Comparison of ENCODE assay signal across 29 mouse cellular contexts in the genomic region with DNA sequence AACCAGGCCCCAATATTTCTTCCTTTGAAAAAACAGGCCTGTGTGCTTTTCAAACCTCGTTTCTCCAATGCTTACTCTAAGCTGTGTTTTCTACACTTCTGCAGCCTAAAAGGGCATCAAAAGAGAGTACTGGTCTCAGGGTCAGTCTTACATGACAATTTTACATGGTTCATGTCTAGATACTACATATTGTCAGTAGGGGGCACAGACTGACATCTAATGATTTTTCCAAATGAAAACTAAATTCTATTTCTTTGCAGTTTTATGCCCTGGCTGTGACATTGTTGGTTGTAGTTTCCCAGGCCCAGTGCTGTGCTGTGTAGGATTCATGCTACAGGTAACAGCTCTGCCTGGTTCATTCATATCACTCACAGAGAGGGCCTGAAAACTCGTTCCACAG.
DNase-seq lines count a peak whose midpoint lies in the region; ATAC-seq and TF ChIP-seq lines count a peak whose summit lies in the region.
"Had no signal": no experiment of that assay in that cellular context is flagged by ENCODE, and none has a peak within 500 bp of the region (broad histone marks: within the 10 kb centered on the region; RNA-seq: fewer than 3 reads in every experiment).

No protein-coding gene starts in this region.

- no peaks in the 10 kb centered on the region for H3K36me3 ChIP-seq in embryonic facial prominence, embryonic 14.5 days (ENCODE audit: control insufficient read depth, insufficient read depth, low read length)
- H3K36me3 ChIP-seq in embryonic facial prominence, embryonic 10.5 days (replicated peaks) = no peaks in the 10 kb centered on the region
- H3K36me3 ChIP-seq in intestine, postnatal 0 days (ENCODE audit: control insufficient read depth, insufficient read depth) = no peaks in the 10 kb centered on the region
- no peaks in the 10 kb centered on the region for H3K36me3 ChIP-seq in intestine, embryonic 15.5 days
- H3K36me3 ChIP-seq in midbrain, embryonic 15.5 days (replicated peaks) = no peaks in the 10 kb centered on the region
- no peaks in the 10 kb centered on the region for H3K36me3 ChIP-seq in midbrain, embryonic 13.5 days
- H3K36me3 ChIP-seq: forebrain, embryonic 15.5 days; heart, embryonic 13.5 days; hindbrain, embryonic 13.5 days; liver, embryonic 13.5 days; neural tube, embryonic 13.5 days; stomach, embryonic 15.5 days had no signal

- no peak overlapping the region for H3K9ac ChIP-seq in embryonic facial prominence, embryonic 14.5 days (ENCODE audit: low read depth, low read length)
- H3K9ac ChIP-seq in intestine, postnatal 0 days (ENCODE audit: low read depth, low read length) = no peak overlapping the region
- no peak overlapping the region for H3K9ac ChIP-seq in intestine, embryonic 15.5 days
- no peak overlapping the region for H3K9ac ChIP-seq in midbrain, embryonic 15.5 days
- no peak overlapping the region for H3K9ac ChIP-seq in midbrain, embryonic 13.5 days (replicated peaks)
- H3K9ac ChIP-seq: forebrain, embryonic 15.5 days; heart, embryonic 13.5 days; hindbrain, embryonic 13.5 days; liver, embryonic 13.5 days; neural tube, embryonic 13.5 days; stomach, embryonic 15.5 days had no signal

- TF ChIP-seq CTCF in intestine, postnatal 0 days (IDR thresholded peaks at IDR 0.05; ENCODE audit: low read depth) = peak; percentile 35

- no peak overlapping the region for H3K4me3 ChIP-seq in embryonic facial prominence, embryonic 14.5 days (ENCODE audit: low read depth, low read length)
- H3K4me3 ChIP-seq in embryonic facial prominence, embryonic 10.5 days = no peak overlapping the region
- no peak overlapping the region for H3K4me3 ChIP-seq in intestine, postnatal 0 days (ENCODE audit: low read depth, low read length)
- H3K4me3 ChIP-seq in intestine, embryonic 15.5 days (replicated peaks) = no peak overlapping the region
- H3K4me3 ChIP-seq in midbrain, embryonic 15.5 days = no peak overlapping the region
- no peak overlapping the region for H3K4me3 ChIP-seq in midbrain, embryonic 13.5 days (replicated peaks)
- H3K4me3 ChIP-seq: forebrain, embryonic 15.5 days; heart, adult 2 months; heart, embryonic 13.5 days; hindbrain, embryonic 13.5 days; liver, embryonic 13.5 days; myocyte; neural tube, embryonic 13.5 days; stomach, embryonic 15.5 days had no signal

- no peak for ATAC-seq in embryonic facial prominence, embryonic 14.5 days (ENCODE audit: low read depth)
- ATAC-seq in intestine, postnatal 0 days = no peak
- no peak for ATAC-seq in intestine, embryonic 15.5 days
- 0 out of 2 replicates have a peak, but pooled peaks have one; percentile 50 for ATAC-seq in midbrain, embryonic 15.5 days (replicated peaks)
- no peak for ATAC-seq in midbrain, embryonic 13.5 days
- no peak for ATAC-seq in megakaryocyte-erythroid progenitor cell, adult 5-6 weeks (replicated peaks; ENCODE audit: low FRiP score, low TSS enrichment, poor library complexity, severe bottlenecking)
- ATAC-seq: CD4-positive, CD25-positive, alpha-beta regulatory T cell, adult 4 months; forebrain, embryonic 15.5 days; inflammation-experienced regulatory T-cells, adult 6 months had no signal

- H3K4me2 ChIP-seq in embryonic facial prominence, embryonic 14.5 days (ENCODE audit: low read depth, low read length) = no peak overlapping the region
- no peak overlapping the region for H3K4me2 ChIP-seq in intestine, postnatal 0 days (replicated peaks; ENCODE audit: low read depth)
- H3K4me2 ChIP-seq in intestine, embryonic 15.5 days (replicated peaks) = no peak overlapping the region
- H3K4me2 ChIP-seq in midbrain, embryonic 15.5 days = no peak overlapping the region
- H3K4me2 ChIP-seq in midbrain, embryonic 13.5 days (replicated peaks) = no peak overlapping the region
- H3K4me2 ChIP-seq: forebrain, embryonic 15.5 days; heart, embryonic 13.5 days; hindbrain, embryonic 13.5 days; liver, embryonic 13.5 days; neural tube, embryonic 13.5 days; stomach, embryonic 15.5 days had no signal

- DNase-seq in embryonic facial prominence, embryonic 14.5 days (ENCODE audit: low spot score) = peak; percentile 1
- DNase-seq in embryonic facial prominence, embryonic 10.5 days (ENCODE audit: low spot score) = no peak
- DNase-seq: adrenal gland, postnatal 14 days; cerebellum, adult 8-10 months; cerebellum, postnatal 36 days; gastrocnemius, postnatal 25 days; heart, adult 2 months; heart, postnatal 14 days; kidney, adult 9 months; kidney, postnatal 25 days; liver, embryonic 13.5 days; lung, adult 2 months; lung, postnatal 36 days; right cerebral cortex, adult 18-20 months; thymus, adult 18-20 months; thymus, postnatal 36 days had no signal

- no peak overlapping the region for H3K27ac ChIP-seq in embryonic facial prominence, embryonic 14.5 days (replicated peaks; ENCODE audit: low read depth, low read length)
- no peak overlapping the region for H3K27ac ChIP-seq in embryonic facial prominence, embryonic 10.5 days (replicated peaks)
- no peak overlapping the region for H3K27ac ChIP-seq in intestine, postnatal 0 days (ENCODE audit: low read depth, low read length)
- no peak overlapping the region for H3K27ac ChIP-seq in intestine, embryonic 15.5 days
- no peak overlapping the region for H3K27ac ChIP-seq in midbrain, embryonic 15.5 days
- no peak overlapping the region for H3K27ac ChIP-seq in midbrain, embryonic 13.5 days
- H3K27ac ChIP-seq: forebrain, embryonic 15.5 days; heart, adult 2 months; heart, embryonic 13.5 days; hindbrain, embryonic 13.5 days; liver, embryonic 13.5 days; neural tube, embryonic 13.5 days; stomach, embryonic 15.5 days had no signal

- no peaks in the 10 kb centered on the region for H3K4me1 ChIP-seq in embryonic facial prominence, embryonic 14.5 days (ENCODE audit: control insufficient read depth, insufficient read depth, low read length)
- 0 out of 2 replicates have a peak, but pooled peaks cover 4% of the 10 kb centered on the region for H3K4me1 ChIP-seq in embryonic facial prominence, embryonic 10.5 days
- H3K4me1 ChIP-seq in intestine, postnatal 0 days (replicated peaks; ENCODE audit: control insufficient read depth, insufficient read depth, low read length) = no peaks in the 10 kb centered on the region
- H3K4me1 ChIP-seq in intestine, embryonic 15.5 days (replicated peaks) = no peaks in the 10 kb centered on the region
- no peaks in the 10 kb centered on the region for H3K4me1 ChIP-seq in midbrain, embryonic 15.5 days
- H3K4me1 ChIP-seq in midbrain, embryonic 13.5 days (replicated peaks) = no peaks in the 10 kb centered on the region
- H3K4me1 ChIP-seq: forebrain, embryonic 15.5 days; heart, embryonic 13.5 days; hindbrain, embryonic 13.5 days; liver, embryonic 13.5 days; neural tube, embryonic 13.5 days; stomach, embryonic 15.5 days had no signal

- 56% methylated on average over 2 of the region's 2 CpGs for WGBS in embryonic facial prominence, embryonic 14.5 days
- WGBS in embryonic facial prominence, embryonic 10.5 days = 79% methylated on average over 2 of the region's 2 CpGs
- 48% methylated on average over 2 of the region's 2 CpGs for WGBS in intestine, postnatal 0 days
- 48% methylated on average over 2 of the region's 2 CpGs for WGBS in intestine, embryonic 15.5 days
- 47% methylated on average over 2 of the region's 2 CpGs for WGBS in midbrain, embryonic 15.5 days
- WGBS in midbrain, embryonic 13.5 days = 67% methylated on average over 2 of the region's 2 CpGs

- H3K9me3 ChIP-seq in embryonic facial prominence, embryonic 14.5 days (ENCODE audit: control insufficient read depth, low read length) = no peaks in the 10 kb centered on the region
- H3K9me3 ChIP-seq in embryonic facial prominence, embryonic 10.5 days = no peaks in the 10 kb centered on the region
- no peaks in the 10 kb centered on the region for H3K9me3 ChIP-seq in intestine, postnatal 0 days (ENCODE audit: control insufficient read depth)
- no peaks in the 10 kb centered on the region for H3K9me3 ChIP-seq in intestine, embryonic 15.5 days
- no peaks in the 10 kb centered on the region for H3K9me3 ChIP-seq in midbrain, embryonic 15.5 days
- H3K9me3 ChIP-seq in midbrain, embryonic 13.5 days = no peaks in the 10 kb centered on the region
- H3K9me3 ChIP-seq: forebrain, embryonic 15.5 days; heart, embryonic 13.5 days; hindbrain, embryonic 13.5 days; liver, embryonic 13.5 days; neural tube, embryonic 13.5 days; stomach, embryonic 15.5 days had no signal

- H3K27me3 ChIP-seq in embryonic facial prominence, embryonic 14.5 days (replicated peaks; ENCODE audit: control insufficient read depth, insufficient read depth, low read length) = no peaks in the 10 kb centered on the region
- H3K27me3 ChIP-seq in embryonic facial prominence, embryonic 10.5 days (replicated peaks; ENCODE audit: low read depth, poor library complexity, severe bottlenecking) = no peaks in the 10 kb centered on the region
- H3K27me3 ChIP-seq in intestine, postnatal 0 days (replicated peaks; ENCODE audit: control insufficient read depth, insufficient read depth, low read length) = no peaks in the 10 kb centered on the region
- no peaks in the 10 kb centered on the region for H3K27me3 ChIP-seq in intestine, embryonic 15.5 days (replicated peaks)
- no peaks in the 10 kb centered on the region for H3K27me3 ChIP-seq in midbrain, embryonic 15.5 days (replicated peaks)
- H3K27me3 ChIP-seq in midbrain, embryonic 13.5 days = no peaks in the 10 kb centered on the region
- H3K27me3 ChIP-seq: forebrain, embryonic 15.5 days; heart, embryonic 13.5 days; hindbrain, embryonic 13.5 days; liver, embryonic 13.5 days; neural tube, embryonic 13.5 days; stomach, embryonic 15.5 days had no signal
